ENCODE assay signal across 30 mouse cellular contexts in genomic region chr6:16835631-16836030, GRCm38 (mm10).
"Had no signal": no experiment of that assay in that cellular context is flagged by ENCODE, and none has a peak within 500 bp of the region (broad histone marks: within the 10 kb centered on the region; RNA-seq: fewer than 3 reads in every experiment).

No protein-coding gene starts in this region.

- H3K27me3 ChIP-seq: limb, embryonic 12.5 days; limb, embryonic 13.5 days; limb, embryonic 15.5 days; liver, embryonic 12.5 days; liver, embryonic 13.5 days; liver, embryonic 15.5 days; lung, embryonic 15.5 days; megakaryocyte, embryonic 14.5 days; midbrain, embryonic 12.5 days; midbrain, embryonic 13.5 days; midbrain, embryonic 15.5 days; neural tube, embryonic 12.5 days had no signal

- H3K9me3 ChIP-seq: limb, embryonic 10.5 days; limb, embryonic 12.5 days; limb, embryonic 13.5 days; limb, embryonic 15.5 days; liver, embryonic 12.5 days; liver, embryonic 13.5 days; liver, embryonic 15.5 days; lung, embryonic 15.5 days; megakaryocyte, embryonic 14.5 days; midbrain, embryonic 10.5 days; midbrain, embryonic 12.5 days; midbrain, embryonic 13.5 days; midbrain, embryonic 15.5 days; neural tube, embryonic 12.5 days had no signal

- H3K27ac ChIP-seq: left cerebral cortex, adult 2 months; limb, embryonic 10.5 days; limb, embryonic 12.5 days; limb, embryonic 13.5 days; limb, embryonic 15.5 days; liver, embryonic 12.5 days; liver, embryonic 13.5 days; liver, embryonic 14.5 days; liver, embryonic 15.5 days; lung, embryonic 15.5 days; macrophage; midbrain, embryonic 10.5 days; midbrain, embryonic 12.5 days; midbrain, embryonic 13.5 days; midbrain, embryonic 15.5 days; neural tube, embryonic 12.5 days had no signal

- H3K4me3 ChIP-seq: left cerebral cortex, adult 2 months; limb, embryonic 10.5 days; limb, embryonic 12.5 days; limb, embryonic 13.5 days; limb, embryonic 15.5 days; liver, embryonic 12.5 days; liver, embryonic 13.5 days; liver, embryonic 15.5 days; lung, embryonic 15.5 days; megakaryocyte, embryonic 14.5 days; midbrain, embryonic 10.5 days; midbrain, embryonic 12.5 days; midbrain, embryonic 13.5 days; midbrain, embryonic 15.5 days; myocyte; neural tube, embryonic 12.5 days had no signal

- H3K4me2 ChIP-seq: limb, embryonic 12.5 days; limb, embryonic 13.5 days; limb, embryonic 15.5 days; liver, embryonic 11.5 days; liver, embryonic 12.5 days; liver, embryonic 13.5 days; liver, embryonic 15.5 days; lung, embryonic 14.5 days; lung, embryonic 15.5 days; midbrain, embryonic 11.5 days; midbrain, embryonic 12.5 days; midbrain, embryonic 13.5 days; midbrain, embryonic 15.5 days; neural tube, embryonic 12.5 days had no signal

- H3K4me1 ChIP-seq: limb, embryonic 10.5 days; limb, embryonic 12.5 days; limb, embryonic 13.5 days; limb, embryonic 15.5 days; liver, embryonic 12.5 days; liver, embryonic 13.5 days; liver, embryonic 15.5 days; lung, embryonic 15.5 days; midbrain, embryonic 12.5 days; midbrain, embryonic 13.5 days; midbrain, embryonic 15.5 days; neural tube, embryonic 12.5 days had no signal

- H3K9ac ChIP-seq: limb, embryonic 12.5 days; limb, embryonic 13.5 days; limb, embryonic 15.5 days; liver, embryonic 12.5 days; liver, embryonic 13.5 days; liver, embryonic 14.5 days; liver, embryonic 15.5 days; liver, postnatal 0 days; lung, embryonic 14.5 days; lung, embryonic 15.5 days; midbrain, embryonic 12.5 days; midbrain, embryonic 13.5 days; midbrain, embryonic 15.5 days; neural tube, embryonic 12.5 days had no signal

- H3K36me3 ChIP-seq: limb, embryonic 10.5 days; limb, embryonic 12.5 days; limb, embryonic 13.5 days; limb, embryonic 15.5 days; liver, embryonic 12.5 days; liver, embryonic 13.5 days; liver, embryonic 15.5 days; lung, embryonic 15.5 days; midbrain, embryonic 10.5 days; midbrain, embryonic 12.5 days; midbrain, embryonic 13.5 days; midbrain, embryonic 15.5 days; neural tube, embryonic 12.5 days had no signal

- DNase-seq: left cerebral cortex, postnatal 4 days; liver; liver, embryonic 13.5 days; liver, postnatal 0 days; lung, adult 18-20 months; lung, adult 2 months; lung, embryonic 14.5 days; lung, postnatal 14 days; lung, postnatal 4 days; midbrain, embryonic 14.5 days had no signal

- ATAC-seq: liver, embryonic 12.5 days; liver, postnatal 0 days; midbrain, embryonic 13.5 days; midbrain, embryonic 15.5 days; midbrain, embryonic 16.5 days had no signal
